Mouse (Mus musculus) adrenal gland, postnatal 36 days (tissue): Measurements from ENCODE around the gene Zfp872. TPM values are rescaled to one million over a fixed set of nuclear protein-coding genes. Genes with fewer than 3 reads are reported as not detected.
"Not testable (repeated sequence)": the region's sequence is repeated elsewhere in the genome, so short reads cannot be mapped to it uniquely, and the experiment has no call there.

Experiments used
- DNase-seq, 2 experiments: peaks; one replicate each; pipeline ENCODE4 v3.0.0; 2021; ENCODE audit warnings: mixed read lengths in 1 of 2
- total RNA-seq, 2 experiments: library from RNA; stranded (reverse); gene quantifications; 2 replicates each; pipeline ENCODE4 v1.2.3; 2021

Zfp872 gene
- total RNA-seq, 2 experiments from 2014 or later: 2.7 to 4.3 TPM

GRCm38 (mm10) chr9:22169327-22169726 is 18.6 kb upstream of the Zfp872 start:
- no peak for DNase-seq

DNA sequence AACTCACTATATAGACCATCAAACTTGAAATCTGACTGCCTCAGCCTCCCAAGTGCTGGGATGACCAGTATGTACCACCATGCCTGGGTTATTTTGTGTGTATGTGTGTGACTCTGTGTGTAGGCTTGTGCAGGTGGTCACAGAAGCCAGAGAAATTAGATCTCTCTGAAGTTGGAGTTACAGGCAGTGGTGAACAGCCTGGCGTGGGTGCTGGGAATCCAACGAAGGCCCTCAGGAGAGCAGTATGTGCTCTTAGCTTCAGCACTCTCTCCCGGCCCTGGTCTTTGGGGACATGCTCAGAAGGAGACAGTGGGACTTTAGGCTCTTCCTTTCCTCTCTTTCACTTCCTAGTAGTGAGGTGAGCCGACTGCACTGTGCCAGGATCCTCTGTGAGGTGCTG is 15.6 kb upstream of the Zfp872 start:
- DNase-seq: no peak

GRCm38 (mm10) chr9:22196412-22196811 is 8.5 kb downstream of the Zfp872 start:
- DNase-seq: no peak

- DNase-seq: peak; percentile 52
Measured at GRCm38 (mm10) chr9:22213785-22214194, 25.9 kb downstream of the Zfp872 start.

- DNase-seq: no peak
Measured at GRCm38 (mm10) chr9:22214549-22214948, 26.7 kb downstream of the Zfp872 start.

- no peak for DNase-seq
Measured at GRCm38 (mm10) chr9:22216705-22217104, 28.8 kb downstream of the Zfp872 start.

DNA sequence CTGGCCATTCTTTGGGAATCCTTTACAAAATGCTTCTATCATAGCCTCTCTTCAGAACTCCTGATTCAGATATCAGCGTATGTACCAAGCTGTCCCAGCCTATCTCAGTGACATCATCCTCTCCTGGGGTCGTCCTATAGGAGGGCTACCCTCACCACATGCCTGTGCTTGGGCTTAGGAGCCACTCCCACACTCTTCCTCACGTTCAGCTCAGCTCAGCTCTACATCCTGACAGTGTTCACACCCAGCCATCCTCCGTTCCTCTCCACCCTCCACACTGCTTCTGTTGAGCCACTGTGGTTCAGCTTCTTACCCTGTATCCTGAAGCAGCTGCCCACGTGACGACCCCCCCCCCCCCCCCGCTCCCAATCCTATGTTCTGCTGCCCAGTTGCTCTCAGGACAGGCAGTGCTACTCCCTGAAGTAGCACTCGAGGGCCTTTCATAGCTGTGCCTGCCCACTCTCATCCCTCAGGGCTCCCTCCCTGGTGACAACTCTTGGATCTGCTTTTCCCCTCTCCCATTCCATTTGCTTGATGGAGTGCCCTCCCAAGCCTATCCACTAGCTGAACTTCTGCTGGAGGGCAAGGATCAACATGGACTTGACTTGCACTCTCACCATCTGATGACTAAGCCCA is 30.1 kb downstream of the Zfp872 start:
- no peak for DNase-seq

DNA sequence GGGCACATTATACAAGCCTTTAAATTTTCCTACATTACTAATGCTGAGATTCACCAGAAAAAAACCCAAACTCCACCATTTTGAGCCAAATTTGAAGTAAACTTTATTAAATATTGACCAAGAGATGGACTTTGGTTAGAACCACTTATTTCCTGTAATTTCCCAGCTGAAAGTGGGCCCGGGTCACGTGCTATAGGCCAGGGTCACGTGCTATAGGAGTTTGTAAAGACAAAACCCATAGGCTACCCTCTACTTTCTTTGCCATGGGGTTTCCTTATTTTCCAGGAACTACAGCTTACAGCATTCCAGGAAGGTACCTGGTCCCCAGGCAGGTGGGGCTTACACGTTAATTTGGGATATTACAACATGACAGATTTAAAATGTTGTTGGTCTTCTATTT is 36.2 kb downstream of the Zfp872 start:
- DNase-seq: peak in 1 of 2 experiments; percentile 13

DNA sequence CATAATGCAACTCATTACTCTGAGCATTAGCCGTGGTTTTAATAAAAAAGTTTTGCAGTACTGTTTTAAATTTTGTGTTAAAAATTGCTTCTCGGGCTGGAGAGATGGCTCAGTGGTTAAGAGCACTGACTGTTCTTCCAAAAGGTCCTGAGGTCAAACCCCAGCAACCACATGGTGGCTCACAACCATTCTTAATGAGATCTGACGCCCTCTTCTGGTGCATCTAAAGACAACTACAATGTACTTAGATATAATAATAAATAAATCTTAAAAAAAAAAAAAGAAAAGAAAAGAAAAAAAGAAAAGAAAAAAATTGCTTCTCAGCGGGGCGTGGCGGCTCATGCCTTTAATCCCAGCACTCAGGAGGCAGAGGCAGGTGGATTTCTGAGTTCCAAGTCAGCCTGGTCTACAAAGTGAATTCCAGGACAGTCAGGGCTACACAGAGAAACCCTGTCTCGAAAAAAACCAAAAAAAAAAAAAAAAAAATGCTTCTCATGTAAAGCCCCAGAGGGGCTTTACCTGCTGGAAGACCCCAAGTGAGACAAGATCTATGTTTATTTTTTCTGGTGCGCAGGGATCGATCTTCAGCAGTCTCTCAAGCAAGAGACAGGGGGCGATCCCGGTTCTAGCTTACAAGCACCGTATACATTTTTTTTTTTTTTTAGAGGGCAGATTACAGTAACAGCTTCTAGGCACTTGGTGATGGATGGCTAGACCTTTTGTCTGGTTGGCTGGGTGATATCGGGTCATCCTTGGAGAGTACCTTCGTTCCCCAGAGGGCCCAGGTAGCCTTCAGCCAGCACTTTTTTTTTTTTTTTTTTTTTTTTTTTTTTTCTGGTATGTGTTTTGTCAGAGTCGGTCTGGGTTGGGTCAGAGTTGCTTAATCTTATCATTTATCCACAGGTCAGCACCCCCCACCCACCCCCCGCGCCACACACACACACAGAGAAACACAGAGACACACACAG is 36.9 kb downstream of the Zfp872 start:
- DNase-seq: peak; percentile 12 to 34

DNA sequence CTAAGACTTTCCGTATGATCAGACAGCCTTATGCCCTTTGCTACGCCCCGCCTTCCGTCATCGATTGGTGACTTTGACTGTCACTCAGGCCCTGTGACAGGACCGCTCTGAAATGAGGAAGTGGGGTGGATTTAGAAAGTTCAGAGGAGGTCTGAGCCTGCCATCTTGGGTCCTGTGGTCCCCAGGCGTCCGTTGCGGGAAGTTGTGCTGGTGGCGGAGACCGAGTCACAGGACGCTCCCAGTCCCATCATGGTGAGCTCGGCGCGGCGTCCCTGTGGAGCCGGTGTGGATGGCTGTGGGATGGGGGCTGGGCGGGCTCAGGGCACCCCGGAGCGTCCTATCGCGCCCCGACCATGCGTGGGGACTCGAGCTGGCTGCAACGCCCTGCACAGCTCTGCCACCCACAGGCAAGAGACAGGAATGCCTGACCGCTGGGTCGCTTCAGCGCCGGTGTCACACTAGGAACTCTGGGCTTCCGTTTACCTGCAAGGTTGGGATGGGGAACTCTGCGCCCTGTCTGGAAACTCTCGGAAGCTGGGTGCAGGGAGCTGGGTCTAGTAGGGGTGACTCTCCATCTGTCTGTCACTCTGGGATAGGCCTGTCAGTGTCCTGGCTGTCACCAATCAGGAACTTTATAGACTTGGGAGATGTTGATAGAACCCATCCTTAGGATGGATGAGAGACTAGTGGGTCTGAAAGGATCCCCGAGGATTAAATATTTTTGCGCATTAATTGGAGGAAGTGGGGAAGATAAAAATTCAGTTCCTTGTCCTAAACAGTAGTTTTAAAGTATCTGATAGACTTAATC is 37.9 kb downstream of the Zfp872 start, which contains the start of gene Zfp809:
Gene Zfp809, plus strand, starts transcription at position 134 of the 808 bp plus-strand sequence.
- DNase-seq: peak; percentile 98 to 100

DNA sequence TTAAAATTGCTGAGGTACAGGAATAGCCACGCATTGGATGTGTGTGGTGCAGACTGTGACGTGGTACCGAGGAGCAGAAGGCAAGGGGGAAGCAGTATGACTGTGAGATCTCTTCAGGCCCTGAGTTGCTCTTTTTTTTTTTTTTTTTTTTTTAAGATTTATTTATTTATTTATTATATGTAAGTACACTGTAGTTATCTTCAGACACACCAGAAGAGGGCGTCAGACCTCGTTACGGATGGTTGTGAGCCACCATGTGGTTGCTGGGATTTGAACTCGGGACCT is 38.4 kb downstream of the Zfp872 start:
- DNase-seq: not testable (repeated sequence)

DNA sequence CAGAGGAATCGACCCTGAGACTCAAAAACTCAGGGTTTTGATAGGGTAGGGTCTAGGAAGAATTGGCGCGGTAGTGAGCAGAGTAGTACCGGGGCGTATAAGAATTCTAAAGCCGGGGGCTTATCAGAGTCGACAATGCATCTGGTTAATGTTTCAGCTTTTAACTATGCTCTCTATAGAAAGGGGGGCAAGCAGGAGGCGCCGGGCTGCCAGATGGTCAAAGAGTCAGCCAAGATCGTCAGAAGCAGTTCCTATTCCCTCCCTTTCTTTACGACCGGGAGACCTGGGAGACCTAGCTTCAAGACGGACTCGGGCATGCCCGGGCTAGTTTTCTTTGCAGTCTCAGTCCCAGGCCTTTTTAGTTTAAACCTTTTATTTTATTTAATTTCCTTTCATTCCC is 39.0 kb downstream of the Zfp872 start:
- DNase-seq: peak in 1 of 2 experiments; percentile 18

GRCm38 (mm10) chr9:22229386-22230026 is 41.6 kb downstream of the Zfp872 start:
- no peak for DNase-seq

DNA sequence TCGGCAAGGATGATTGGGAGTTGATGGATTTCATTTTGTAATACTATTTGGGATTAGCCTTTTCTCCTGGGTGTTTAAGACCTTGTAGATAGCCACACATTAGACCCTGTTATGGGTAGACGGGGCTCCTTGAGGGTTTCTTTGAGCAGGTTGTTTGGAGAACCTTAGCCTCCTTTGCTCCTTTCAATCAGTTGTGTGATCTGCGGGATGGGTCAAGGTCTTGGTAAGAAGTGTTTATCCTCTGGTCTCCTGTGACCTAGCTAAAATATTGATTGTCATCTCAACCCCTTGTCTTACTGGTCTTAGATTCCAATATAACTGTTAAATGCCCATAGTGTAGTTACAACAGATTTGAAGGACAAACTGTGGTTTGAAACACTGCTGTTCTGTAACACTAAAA is 42.2 kb downstream of the Zfp872 start:
- no peak for DNase-seq

GRCm38 (mm10) chr9:22230556-22230955 is 42.7 kb downstream of the Zfp872 start:
- no peak for DNase-seq

GRCm38 (mm10) chr9:22240001-22240400 is 52.1 kb downstream of the Zfp872 start:
- no peak for DNase-seq

- no peak for DNase-seq
Measured at GRCm38 (mm10) chr9:22244242-22244641, 56.4 kb downstream of the Zfp872 start.

Other genes starting within 250 kb of the Zfp872 start
- gene Swsap1, start 232.3 kb upstream of the Zfp872 start, total RNA-seq: 10 to 100 TPM; 12.4 to 18.3 TPM
- gene Epor, start 224.6 kb upstream of the Zfp872 start, total RNA-seq: 1 to 10 TPM; 1.9 to 2.0 TPM
- gene Rgl3, start 198.6 kb upstream of the Zfp872 start, total RNA-seq: 10 to 100 TPM; 14.0 to 33.4 TPM
- 1 to 10 TPM in 1 of 2 experiments, under 1 TPM in 1; 0.30 to 1.6 TPM for gene Ccdc151, start 185.5 kb upstream of the Zfp872 start, total RNA-seq
- 100 to 1,000 TPM; 159 to 169 TPM for gene Prkcsh, start 185.3 kb upstream of the Zfp872 start, total RNA-seq
- 1 to 10 TPM; 1.1 to 2.0 TPM for gene Elavl3, start 136.1 kb upstream of the Zfp872 start, total RNA-seq
- under 1 TPM in 1 of 2 experiments, not detected in 1; 0.56 TPM for gene Gm49318, start 116.8 kb upstream of the Zfp872 start, total RNA-seq
- gene Zfp653, start 116.7 kb upstream of the Zfp872 start, total RNA-seq: 10 to 100 TPM; 10.2 to 10.3 TPM
- 10 to 100 TPM; 51.6 to 63.7 TPM for gene Ecsit, start 102.7 kb upstream of the Zfp872 start, total RNA-seq
- gene Cnn1, start 88.9 kb upstream of the Zfp872 start, total RNA-seq: 1 to 10 TPM; 1.5 TPM
- 10 to 100 TPM; 73.7 to 78.1 TPM for gene Elof1, start 70.9 kb upstream of the Zfp872 start, total RNA-seq
- 10 to 100 TPM; 43.2 to 67.9 TPM for gene Acp5, start 52.4 kb upstream of the Zfp872 start, total RNA-seq
- gene Pigyl, start 31.2 kb upstream of the Zfp872 start, total RNA-seq: 10 to 100 TPM; 50.3 to 59.1 TPM
- 10 to 100 TPM; 36.9 to 45.3 TPM for gene Zfp809, start 37.6 kb downstream of the Zfp872 start, total RNA-seq
- gene Zfp599, start 71.8 kb downstream of the Zfp872 start, total RNA-seq: under 1 TPM; 0.69 to 0.73 TPM
- gene Zfp810, start 119.6 kb downstream of the Zfp872 start, total RNA-seq: 1 to 10 TPM; 5.3 to 8.3 TPM
- gene Anln, start 201.1 kb downstream of the Zfp872 start, total RNA-seq: 1 to 10 TPM; 6.5 to 6.7 TPM
- 1 to 10 TPM; 6.6 TPM for gene 9530077C05Rik, start 223.4 kb downstream of the Zfp872 start, total RNA-seq